Mouse (Mus musculus) 416B (cell line): ENCODE measurements around the gene Ubtf.
"Not testable (repeated sequence)": the region's sequence is repeated elsewhere in the genome, so short reads cannot be mapped to it uniquely, and the experiment has no call there.

Experiments
- DNase-seq: peaks from one replicate; pipeline ENCODE4 v3.0.0; 2011; ENCODE audit warnings: low read depth

Gene Ubtf

DNA sequence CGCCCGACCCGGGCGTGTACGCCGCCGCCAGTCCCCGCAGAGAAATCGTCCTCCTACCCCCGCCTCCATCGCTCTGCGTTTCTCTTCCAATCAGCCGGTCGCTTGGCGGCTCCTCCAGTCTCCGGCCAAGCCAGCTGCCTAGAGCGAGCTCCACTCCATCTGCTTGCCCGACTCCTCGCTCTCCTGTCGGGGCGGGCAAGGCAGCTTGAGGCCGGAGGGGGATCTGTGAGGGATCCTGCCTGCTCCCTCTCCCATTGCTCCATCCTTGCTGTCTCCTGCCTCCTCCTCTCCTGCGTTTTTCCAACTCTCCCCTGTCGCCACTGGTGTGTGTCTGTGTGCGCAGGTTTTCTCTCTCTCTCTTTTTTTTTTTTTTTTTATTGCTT lies at the start of gene Ubtf:
Gene Ubtf (minus strand): TSS at position 333 of the 383 bp plus-strand sequence.
- peak; percentile 74 for DNase-seq

DNA sequence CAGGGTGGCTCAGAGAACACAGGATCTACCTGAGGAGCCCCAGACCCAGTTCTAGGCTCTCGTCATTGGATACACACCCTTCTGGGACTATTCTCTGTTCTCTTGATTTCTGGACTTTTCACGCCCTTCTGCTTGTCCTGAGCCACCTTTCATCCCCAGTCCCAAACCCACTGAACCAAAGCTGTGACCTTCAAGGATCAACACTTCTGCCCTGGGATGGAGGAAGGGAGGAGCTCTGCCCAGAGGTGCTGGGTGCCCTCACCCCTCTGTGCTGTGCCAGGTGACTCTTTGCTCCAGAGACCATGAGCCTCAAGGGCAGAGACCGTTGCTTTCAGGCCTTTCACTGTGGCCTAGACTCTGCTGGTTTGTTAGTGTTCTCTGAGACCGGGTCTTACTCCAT lies 49.7 kb upstream of the Ubtf start:
- DNase-seq: no peak

DNA sequence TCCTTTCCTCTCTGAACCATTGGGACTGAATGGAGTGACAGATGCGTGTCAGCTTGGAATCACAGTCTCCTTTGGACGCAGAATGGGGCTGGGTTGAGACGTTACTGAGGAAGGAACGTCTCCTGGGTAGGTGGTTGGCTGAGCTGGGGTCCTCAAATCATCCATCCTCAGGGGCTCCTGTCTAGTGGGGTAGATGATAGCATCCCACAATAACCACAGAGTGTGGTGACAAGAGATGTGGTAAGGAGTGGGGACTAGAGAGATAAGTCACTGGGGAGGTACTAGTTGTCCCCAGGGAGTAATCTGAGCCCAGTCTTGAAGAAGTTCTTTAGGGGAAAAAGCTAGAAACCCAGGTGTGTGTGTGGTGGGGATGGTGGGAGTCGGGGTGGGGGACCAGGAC lies 48.8 kb upstream of the Ubtf start:
- peak; percentile 17 for DNase-seq

DNA sequence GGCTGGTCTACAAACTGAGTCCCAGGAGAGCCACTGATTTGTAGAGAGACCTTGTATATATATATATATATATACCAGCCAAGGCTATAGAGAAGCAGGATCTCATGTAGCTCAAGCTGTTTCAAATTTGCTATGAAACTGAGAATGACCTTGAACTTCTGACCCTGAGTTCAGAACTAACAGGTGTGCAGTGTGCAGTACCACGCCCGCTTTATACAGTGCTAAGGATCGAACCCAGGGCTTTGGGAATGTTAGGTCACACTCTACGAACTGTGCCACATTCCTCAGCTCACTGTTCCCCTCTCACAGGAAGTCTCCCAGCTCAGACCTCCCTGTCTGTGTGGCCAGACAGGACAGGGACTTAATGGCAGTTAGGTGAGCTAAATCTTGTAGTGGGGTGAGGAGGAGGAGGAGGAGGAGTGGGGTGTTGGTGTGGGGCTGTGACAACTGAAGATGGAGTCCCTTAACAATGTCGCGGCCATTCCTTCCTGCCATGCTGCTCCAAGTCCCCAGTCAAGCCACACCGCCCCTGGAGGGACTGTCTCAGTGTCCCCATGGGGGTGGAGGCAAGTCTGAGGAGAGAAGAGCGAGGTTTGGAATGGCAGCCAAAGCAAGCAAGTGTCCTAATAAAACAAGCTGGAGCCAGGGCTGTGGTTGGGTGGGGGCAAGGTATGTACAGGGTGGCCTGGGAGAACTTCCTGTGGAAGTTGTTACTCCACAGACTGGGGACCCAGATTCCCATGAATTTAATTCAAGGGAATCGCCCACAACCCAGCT lies 48.1 kb upstream of the Ubtf start:
- no peak for DNase-seq

DNA sequence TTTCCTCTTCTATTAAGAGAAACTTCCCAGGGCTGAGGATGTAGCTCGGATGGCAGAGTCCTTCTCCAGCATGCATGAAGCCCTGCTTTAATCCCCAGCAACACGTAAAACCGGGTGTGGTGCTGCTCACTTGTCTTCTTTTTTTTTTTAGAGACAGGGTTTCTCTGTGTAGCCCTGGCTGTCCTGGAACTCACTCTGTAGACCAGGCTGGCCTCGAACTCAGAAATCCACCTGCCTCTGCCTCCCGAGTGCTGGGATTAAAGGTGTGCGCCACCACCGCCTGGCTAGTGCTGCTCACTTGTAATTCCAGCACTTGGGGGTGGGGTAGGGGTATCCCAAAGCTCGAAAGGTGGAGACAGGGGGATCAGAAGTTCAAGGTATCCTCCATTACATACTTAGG lies 46.6 kb upstream of the Ubtf start, which contains the start of gene Slc4a1:
Gene Slc4a1 (minus strand): TSS at position 101 of the 400 bp plus-strand sequence.
- not testable (repeated sequence) for DNase-seq

DNA sequence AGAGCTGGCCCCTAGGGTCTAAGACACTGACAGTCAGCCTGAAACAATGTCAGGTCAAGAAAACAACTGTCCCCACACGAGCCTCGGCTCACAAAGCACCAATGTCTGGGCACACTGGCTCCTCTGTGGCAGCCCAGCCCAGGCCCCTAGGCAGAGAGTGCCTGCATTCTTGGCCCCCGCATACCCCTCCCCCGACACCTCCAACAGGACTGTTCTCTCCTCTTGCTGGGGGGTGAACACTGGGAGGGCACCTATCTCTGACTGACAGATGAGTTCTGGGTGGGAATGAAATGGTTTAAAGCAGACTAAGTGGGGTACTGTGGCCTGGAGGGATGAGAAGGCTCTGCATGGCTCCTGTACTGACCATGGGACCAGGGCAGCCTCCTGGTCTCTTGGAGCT lies 46.2 kb upstream of the Ubtf start:
- no peak for DNase-seq

DNA sequence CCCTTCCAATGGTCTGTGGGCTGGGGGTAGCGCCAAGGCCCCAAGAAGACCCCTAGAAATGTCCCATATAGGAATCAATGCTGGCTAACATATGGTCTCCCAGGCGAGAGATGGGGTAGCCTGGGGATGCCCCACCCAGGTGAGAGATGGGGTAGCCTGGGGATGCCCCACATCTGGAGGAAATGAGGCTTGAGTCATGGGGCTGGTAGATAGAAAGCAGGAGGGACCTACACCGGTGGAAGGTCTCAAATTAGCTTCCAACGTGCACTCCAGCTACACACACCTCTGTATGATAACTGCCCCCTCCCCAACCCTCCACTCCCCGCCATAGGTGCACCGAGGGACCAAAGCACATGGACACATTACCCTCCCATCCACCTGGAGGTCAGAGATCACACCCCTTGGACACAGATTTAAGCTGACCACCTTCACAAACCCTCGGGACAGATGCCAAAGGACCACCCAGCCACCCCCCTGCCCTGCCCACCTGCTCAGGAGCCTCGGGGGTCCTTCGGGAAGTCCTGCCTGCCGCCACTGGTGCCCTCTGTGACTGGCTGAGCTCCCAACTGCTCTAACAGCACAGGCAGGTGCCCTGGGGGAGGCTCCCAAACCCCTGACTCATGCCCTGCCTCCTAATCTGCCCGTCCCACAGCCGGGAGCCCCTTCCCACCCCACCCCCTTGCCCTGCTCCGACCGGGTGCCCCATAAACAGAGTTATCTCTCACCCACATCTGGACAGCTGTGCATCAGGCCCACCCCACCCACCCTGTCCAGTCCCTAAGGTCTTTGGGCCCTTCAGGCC lies 45.2 kb upstream of the Ubtf start:
- no peak for DNase-seq

DNA sequence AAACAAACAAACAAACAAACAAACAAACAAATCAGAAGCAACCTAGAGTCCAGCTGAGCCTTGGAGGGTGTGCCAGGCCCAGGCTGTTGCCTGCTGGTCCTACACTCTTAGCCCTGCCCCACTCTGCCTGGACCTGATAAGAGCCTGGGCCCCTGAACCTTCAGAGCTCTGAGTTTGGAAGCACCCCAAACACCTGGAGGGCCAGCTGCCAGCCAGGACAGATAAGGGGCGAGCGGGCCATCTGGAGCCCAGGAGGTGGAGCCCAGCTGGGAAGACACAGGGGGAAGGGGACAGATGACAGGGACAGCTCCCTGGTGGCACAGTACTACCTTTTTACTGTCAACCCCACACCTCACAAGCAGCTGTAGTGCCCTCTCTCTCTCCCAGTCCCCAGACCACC lies 44.1 kb upstream of the Ubtf start:
- no peak for DNase-seq

DNA sequence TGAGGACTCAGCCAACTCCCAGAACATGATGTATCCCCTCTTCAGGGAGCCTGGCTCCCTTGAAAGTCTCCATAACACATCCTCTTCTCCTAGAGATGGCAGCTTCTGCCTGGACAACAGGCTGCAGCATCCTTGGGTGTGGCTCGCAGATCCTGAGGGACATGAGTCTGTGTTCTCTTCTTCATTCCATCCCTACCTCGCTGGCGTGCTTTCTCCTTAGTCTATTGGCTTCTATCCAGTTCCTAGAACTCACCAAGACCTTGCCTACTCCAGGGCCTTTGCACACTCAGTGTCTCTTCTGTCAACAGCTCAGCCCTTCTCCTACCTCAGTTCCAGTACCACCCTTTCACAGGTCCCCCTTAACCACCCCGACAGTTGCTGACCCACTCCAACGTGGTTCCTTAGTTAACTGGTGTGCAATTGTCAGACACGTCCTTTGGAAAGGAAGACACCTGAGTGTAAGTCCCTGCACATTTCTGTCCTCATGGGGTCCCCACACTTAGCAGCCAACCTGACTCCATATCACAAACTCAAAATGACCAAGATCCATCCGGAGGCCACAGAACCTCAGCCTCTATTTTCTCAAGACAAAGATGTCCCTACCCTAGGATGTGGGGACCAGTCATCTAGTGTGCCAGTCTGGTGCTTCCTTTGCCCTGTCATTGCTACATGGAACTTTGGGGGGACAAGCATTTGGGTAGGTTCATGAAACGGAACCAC lies 42.4 kb upstream of the Ubtf start:
- no peak for DNase-seq

DNA sequence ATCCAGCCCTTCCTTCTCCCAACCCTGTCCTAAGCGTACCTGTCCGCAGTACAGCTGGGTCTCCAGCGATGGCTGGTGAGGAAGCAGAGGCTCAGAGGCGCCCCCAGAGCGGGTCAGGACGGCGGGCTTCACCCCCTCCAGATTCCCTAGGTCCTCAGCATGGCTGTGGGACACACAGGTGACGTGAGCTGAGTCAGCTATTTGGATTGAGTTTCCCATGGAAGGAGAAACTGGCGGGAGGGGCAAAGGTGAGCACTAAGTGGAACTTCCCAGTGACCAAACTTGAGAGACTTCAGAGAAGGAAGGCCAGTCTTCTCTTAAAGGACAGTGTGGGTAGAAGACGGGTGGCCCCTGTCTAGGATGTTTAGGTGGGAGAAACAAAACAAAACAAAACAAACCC lies 38.8 kb upstream of the Ubtf start:
- DNase-seq: no peak

DNA sequence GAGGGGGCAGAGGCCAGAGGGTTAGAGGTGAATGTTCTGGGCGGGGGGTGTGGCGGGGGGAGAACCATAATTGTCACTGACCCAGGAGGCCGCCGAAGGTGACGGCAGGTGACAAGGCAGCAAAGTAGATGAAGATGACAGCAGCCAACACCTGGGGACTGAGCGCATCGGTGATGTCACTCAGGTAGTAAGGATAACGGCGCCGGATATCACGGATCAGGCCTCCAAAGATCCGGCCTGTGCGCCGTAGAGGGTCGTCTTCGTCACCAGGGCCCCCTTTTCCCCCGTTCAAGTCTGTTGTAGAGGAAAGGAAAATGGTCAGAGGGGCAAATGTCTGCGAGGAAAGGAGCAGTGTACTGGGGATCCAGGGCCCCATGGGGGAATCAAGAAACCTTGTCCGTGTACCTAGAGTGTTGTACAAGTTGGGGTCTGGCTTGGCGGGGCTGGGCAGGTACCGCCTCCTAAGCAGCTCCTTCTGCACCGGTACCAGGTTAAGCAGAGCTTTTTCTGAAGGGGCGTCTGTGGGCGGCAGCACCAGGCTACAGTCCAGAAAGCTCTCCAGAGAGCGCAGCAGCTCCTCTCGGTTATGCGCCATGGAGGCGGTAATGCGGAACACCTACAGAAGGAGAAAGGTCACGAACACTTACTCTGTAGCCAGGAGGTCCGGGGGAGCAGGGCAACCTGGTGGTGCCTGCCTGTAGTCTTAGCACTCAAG lies 37.3 kb upstream of the Ubtf start:
- DNase-seq: no peak

DNA sequence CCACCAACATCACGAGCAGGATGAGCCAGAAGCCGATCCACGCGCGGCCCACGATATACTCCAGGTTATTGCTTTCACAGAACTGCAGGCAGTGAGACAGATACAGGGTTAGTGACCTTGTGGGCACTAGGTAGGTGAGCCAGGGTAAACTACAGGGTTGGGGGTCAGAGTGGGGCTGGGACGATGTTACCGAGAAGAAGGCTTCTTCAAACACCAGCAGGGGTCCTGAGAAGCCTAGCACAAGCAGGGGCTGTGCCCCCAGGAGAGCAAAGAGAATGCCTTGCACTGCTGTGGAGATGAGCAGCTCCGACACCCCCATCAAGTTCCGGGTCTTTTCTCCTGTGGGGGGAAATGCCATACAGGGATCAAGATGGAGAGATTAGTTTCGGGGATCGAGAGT lies 36.6 kb upstream of the Ubtf start:
- DNase-seq: no peak

DNA sequence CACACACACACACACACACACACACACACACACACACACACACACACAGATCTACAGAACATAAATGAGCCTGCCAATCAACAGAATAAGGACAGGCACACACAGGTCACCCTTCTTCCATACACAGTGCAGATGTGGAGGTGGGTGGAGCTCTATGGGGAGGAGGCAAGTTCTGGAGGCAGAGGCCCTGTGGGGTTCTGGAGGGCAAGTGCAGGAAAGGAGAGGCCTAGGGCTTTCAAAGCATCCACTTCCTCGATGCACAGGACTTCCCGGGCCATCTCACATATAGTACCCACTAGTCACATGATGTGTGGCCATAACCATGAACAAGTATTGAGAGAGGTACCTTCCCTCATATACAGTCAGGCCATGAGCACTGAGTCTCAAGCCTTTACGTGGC lies 36.0 kb upstream of the Ubtf start:
- DNase-seq: no peak

DNA sequence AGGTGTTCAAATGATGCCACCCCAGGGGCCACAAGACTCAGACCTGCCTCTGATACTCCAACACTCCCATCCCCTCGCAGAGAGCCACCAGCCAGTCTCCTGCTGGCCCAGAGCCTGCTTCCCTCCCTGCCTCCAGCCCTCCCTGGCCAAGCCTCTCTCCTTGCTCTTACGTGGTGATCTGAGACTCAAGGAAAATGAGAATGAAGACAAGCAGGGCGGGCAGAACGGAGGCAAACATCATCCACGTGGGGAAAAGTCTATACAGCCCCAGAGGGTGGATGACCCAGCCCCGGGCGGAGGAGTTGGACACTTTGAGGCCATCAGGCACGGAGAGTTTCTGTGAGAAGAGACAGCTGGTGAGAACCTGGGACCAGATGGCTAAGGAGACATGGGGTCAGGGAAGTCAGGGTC lies 33.5 kb upstream of the Ubtf start:
- no peak for DNase-seq

DNA sequence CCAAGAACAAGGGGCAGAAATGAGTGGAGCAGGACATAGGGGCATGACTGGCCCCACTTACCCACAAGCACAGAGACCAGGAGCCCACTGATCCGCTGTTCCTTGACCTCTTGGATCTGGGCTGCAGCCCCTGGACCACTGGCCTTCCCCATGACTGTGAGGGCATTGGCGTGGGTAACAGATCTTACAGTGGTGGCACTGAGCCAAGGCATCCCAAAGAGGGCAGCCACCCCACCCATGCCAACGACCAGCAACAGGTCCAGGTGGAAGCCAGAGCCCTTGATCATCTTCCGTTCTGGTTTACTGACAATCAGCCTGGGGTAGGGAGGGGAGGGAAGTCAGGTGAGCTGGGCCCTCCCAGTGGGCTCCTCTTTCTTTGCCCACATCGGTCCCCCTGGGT lies 32.8 kb upstream of the Ubtf start:
- DNase-seq: no peak

DNA sequence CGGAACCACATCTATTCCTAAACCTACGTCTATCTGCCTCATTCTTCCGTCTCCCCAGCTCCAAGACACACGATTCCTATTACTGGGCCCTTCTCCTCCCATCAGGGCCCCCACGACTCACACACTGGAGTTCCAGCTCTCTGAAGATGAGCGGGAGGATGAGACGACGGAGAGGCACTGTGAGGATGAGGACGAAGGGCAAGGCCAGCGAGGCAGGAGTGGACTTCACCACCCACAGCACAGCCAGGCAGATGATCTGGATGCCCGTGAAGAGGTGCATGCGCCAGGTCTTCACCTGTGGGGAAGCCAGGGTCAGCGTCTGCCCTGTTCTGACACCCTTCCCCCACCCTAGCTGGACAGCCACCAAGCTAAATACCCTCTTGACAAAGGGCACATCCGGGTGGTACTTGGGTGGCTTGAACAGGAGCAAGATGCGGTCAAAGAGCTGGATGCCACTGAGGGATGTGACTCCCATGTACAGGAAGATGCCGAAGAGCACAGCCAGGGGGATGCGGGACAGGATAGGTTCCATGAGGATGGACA lies 31.5 kb upstream of the Ubtf start:
- no peak for DNase-seq

DNA sequence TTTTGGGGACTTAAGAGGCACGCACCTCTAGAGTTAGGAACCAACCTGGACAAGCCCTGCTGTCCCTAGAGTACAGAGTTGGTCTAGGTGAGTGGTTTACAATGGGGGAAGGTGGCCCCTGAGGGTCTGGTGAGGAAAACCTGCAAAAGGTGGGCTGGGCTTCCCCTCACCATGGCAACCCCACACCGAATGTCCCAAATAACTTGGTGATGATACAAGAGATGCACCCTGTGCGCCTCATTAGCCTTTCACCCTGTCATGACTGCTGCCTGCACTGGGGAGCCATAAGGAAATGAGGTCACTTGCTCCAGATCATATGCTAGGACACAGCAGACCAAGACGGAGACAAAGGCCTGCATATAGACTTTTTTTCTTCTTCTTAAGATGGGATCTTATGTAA lies 30.9 kb upstream of the Ubtf start:
- DNase-seq: no peak

DNA sequence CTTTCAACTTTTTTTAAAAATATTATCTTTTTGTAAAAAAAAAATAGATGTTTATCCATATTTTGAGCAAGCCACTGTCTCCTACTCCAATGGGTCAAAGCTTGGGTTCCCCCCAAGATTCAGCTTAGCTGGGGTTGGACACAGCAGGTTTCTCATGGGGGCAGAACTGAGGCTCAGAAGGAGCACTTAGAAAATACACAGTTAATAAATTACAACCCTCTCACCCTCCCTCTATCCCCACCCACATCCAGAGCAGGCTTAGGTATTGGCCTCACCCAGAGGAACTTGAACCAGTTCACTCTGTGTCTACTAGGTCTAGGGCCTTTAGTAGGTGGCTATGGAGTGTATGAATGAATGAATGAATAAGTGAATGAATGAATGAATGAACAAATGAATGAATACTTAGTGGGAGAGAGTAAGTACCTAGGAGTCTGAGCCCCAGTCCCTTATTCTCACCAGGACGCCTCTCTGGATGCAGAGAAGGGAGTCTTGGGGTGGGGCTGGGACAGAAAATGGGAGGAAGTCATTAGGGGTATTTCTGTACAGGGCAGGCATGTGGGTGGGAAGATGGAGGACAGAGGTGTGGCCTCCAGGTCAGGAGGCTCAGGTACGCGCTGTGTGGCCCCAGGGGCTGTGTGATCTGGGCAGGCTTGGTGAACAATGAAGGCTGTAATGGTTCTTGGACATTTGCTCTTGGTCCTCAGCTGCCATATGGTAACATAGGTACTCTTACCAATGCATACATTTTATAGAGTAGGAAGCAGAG lies 29.8 kb upstream of the Ubtf start:
- DNase-seq: no peak

DNA sequence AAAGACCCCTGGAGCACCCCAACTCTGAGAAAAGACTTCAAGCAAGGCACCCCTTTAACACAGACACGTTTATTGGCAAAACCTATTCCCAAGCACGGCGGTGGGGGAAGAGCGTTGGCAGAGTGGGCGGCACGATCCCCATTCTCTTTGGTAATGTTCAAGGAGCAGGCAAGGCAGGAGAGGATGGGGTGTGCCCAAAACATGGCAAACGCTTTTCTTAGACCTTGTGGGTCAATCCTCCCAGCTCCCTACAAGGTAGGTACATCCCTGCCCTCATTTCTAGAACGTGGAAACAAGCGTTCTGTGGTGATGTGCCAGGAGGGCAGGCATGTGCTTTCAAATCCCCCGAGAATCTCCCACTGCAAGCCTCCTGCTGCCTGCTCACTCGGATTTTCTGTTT lies 29.2 kb upstream of the Ubtf start:
- DNase-seq: no peak

DNA sequence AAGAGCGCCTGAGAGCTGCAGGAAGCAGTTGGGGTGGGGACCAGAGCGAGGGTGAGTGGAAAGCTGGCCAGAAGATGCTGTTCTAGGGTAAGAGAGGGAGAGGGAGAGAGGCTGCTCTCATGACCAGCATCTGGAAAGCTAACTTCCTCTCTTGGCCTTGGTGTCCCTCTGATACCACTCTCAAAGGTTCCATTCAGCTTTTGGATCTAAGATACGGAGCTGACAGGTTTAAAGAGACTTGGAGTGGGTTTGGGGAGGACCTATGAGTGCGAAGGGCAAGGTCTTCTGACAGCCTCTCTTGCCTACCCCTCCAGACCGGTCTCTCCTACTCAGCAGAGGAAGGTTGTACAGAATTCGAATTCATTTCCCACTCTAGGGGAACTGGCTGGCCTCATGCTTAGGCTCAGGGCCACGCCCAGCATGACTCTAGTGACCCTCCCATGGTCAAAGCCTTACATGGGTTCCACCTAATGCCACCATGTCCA lies 28.6 kb upstream of the Ubtf start:
- DNase-seq: no peak

DNA sequence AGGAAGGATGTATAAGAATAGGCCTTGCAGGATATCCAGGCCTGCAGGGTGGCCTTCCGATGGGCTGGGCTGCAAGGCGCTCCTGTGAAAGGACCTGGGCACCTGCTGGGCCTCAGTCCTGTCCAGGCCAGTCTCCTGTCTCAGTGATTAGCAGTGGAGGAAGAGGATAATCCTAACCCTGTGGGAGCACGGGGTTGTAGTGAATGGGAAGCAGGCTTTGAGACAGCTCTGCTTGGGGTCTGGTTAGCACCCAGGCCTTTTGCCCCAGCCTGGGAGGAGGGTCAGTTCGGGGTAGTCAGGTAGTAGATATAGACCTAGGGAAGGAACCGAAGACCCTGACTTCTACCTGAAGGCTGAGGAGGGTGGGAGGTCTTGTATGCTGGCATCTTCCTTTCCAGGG lies 28.1 kb upstream of the Ubtf start:
- DNase-seq: no peak
